Mouse (Mus musculus) liver, embryonic 14.5 days (tissue): Measurements from ENCODE around the gene Efna3.

Experiments
- CTCF ChIP-seq: IDR thresholded peaks from 2 replicates; pipeline ENCODE4 v1.5.1; 2016; ENCODE audit warnings: antibody characterized with exemption, low read depth, control low read depth
- EP300 ChIP-seq: IDR thresholded peaks from 2 replicates; pipeline ENCODE4 v1.6.1; 2016; ENCODE audit warnings: antibody characterized with exemption, low read depth

DNA sequence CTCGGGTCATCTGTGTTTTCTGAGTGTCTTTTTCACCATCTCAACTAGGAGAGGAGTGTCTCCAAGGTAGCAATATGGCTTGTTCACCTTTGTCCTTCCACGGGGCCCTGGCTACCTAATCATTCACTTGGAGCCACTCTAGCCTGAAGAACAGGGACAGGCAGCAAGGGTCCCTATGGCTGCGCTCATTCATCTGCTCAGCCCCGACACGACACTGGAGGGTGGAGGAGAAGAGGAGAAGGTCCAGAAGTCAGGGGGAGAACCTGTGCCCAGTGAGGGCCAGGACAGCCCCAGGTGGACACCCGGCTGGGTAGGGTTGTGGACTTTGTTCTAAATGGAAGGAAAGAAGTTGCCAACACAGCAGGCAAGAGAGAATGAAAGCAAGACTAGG is 32.7 kb upstream of the Efna3 start:
- TF ChIP-seq EP300 (no peak), CTCF (no peak)
